Mouse (Mus musculus) cerebral cortex, adult 2 months (tissue): ENCODE results near the gene Atp6v1g2.

Experiments used
- WGBS: fragments of 180-500 bp; shearing (Covaris S2); methylation state at CpG from one replicate; pipeline ENCODE4 v1.1.7; 2018; 5-methylcytosine and 5-hydroxymethylcytosine counted together

Atp6v1g2 gene

GRCm38 (mm10) chr17:35236996-35237395, 3.5 kb downstream of the Atp6v1g2 start:
- WGBS = 32% methylated on average over 9 of the region's 9 CpGs

DNA sequence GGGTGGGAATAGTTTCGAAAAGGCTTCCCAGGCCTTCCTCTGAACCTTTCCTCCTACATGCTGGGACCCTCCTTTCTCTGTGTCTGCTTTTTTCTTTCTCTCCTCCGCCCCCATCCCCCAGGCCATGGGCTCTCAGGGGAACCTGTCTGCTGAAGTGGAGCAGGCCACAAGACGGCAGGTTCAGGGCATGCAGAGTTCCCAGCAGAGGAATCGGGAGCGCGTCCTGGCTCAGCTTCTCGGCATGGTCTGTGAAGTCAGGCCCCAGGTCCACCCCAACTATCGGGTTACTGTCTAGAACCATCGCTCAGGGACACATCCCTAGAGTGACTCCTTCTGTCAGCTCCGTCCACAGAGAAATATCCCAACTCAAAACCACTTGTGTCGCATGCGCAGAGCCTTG, 4.0 kb downstream of the Atp6v1g2 start:
- 86% methylated on average over 12 of the region's 12 CpGs for WGBS

GRCm38 (mm10) chr17:35239700-35240099, 6.2 kb downstream of the Atp6v1g2 start:
- 55% methylated on average over 5 of the region's 5 CpGs for WGBS

DNA sequence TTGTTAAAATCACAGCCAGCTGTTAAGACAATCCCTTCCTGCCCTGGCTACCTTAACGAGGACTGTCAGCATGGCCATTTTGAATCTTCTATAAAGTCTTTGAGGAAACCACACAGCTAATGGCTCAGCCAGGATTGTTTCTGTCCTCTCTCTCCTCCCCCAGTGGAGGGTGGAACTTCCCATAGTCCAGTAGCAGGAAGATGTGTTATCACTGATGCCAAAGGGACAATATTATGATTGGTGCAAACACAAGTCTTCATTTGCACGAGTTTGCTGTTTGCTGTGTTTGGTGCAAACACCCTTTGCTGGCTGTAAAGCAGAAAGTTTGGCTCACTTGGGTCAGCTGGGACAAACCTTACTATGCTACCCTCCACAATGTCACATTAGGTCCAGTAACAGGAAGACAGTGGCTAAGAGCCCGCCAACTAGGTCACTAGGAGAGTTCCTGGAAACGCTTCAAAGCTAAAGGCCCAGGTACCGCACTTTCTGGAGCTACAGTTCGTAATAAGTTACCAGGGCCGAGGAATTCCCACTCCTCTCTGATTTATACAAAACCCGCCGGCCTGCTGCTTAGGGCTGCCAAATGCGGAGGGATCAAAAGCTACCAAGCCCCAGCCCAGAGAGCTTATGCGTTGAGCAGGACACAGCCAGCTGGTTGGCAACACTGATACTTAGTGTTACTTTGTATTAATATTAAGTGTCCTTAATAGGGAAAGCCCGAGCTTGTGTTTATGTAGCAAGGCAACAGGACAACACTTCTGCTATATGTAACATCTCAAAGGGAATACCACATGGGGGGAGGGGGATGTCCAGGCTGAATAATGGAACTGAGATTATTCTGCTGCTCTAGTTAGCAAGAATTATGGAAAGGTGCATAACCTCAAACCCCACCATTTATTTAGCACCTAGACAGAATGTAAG, 7.2 kb downstream of the Atp6v1g2 start:
- 19% methylated on average over 12 of the region's 12 CpGs for WGBS

DNA sequence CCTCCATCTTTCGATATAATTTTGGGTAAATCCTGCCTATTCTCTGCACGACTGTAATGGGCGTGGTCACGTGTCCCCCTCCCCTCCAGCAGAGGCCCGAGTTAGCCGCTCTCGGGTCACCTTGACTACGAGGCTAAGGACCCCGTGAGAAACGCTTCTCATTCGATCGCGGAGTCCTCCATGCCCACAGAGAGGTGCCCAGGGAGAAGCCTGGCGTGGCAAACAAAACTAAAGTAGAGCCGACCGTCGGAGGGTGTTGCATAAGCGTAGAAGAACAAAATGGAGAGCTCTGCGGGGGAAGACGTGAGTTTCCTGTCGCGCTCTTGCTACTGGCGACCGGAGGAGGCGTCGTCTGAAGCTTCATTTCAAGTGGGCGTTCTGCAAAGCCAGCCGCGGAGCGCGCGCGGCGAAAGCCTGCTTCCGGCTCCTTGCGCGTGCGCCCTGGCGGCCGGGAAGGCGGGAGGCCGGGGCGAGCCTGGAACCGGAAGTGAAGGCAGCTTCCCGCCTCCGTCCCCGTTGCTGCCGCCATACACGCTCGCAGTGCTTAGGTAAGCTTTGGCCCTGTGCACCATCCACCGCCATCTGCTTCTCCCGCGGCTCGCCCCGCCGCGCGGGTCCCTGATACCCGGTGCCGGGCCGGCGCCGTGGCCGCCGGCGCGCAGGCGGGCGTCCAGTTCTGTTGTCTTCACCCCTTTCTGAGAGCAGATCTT, 8.0 kb downstream of the Atp6v1g2 start, which contains the start of gene Ddx39b:
Gene Ddx39b, plus strand, starts transcription at position 442 of the 710 bp plus-strand sequence.
- WGBS = under 1% methylated on average over 69 of the region's 69 CpGs

- under 1% methylated on average over 55 of the region's 55 CpGs for WGBS
These were observed 8.8 kb downstream of the Atp6v1g2 start for GRCm38 (mm10) chr17:35242015-35242941.

- WGBS = 2% methylated on average over 16 of the region's 16 CpGs
These were observed 9.6 kb downstream of the Atp6v1g2 start for GRCm38 (mm10) chr17:35243086-35243485.

DNA sequence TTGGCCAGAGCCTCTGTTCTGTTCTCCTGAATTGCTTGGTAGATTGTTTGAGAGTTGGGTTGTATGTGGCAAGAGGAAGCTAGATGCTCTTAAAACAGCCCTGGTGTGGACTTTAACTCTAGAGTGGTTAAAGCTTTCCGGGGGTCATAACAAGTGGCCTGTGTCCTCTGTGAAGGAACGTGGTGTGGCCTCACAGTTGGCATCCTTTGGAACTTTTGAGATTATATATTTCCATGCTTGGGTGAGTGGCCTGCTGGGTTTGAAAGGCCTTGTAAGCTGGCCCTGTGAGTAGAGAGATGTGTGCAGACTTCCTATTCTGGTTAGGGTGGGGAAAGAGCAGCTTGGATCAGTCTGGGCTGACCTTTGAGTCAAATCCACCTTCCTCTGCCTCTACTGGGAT, 11.5 kb downstream of the Atp6v1g2 start:
- 51% methylated on average over 2 of the region's 2 CpGs for WGBS

GRCm38 (mm10) chr17:35245731-35246623, 12.5 kb downstream of the Atp6v1g2 start:
- WGBS = 52% methylated on average over 15 of the region's 15 CpGs

DNA sequence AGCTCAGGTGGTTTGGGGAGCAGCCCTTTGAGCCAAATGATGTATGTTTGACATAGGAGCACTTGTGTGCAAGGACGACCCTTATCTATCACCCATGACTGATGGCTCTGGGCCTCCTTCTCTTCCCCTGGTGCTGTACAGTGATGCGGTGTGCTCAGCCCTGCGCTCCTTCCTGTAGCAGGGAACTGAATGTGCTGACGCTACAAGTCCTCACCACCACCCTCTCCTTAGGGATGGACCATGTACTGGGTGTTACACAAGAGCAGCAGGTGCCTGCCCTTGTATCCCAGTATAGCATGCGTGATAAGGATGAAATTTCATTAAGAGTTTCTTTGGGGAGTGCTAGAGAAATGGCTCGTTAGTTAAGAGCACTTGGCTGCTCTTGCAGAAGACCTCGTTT, 13.7 kb downstream of the Atp6v1g2 start:
- WGBS = 67% methylated on average over 7 of the region's 7 CpGs

DNA sequence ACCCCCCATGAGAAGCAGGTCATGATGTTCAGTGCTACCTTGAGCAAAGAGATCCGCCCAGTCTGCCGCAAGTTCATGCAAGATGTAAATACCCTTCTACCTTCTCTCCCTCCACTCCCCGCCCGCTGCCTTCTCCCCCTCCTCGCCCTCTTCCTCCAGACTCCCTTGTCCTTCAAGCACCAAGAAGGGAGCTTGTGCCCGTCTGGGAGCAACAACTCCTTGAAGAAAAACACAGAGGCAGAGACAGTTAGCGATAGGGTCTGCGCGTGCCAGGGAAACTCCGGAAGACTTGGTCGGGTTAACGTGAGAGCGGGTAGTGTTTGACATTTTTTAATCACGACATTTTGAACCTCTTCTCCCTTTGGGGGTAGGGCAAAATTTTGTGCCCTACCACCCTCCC, 15.5 kb downstream of the Atp6v1g2 start:
- WGBS = 79% methylated on average over 14 of the region's 14 CpGs

- 70% methylated on average over 19 of the region's 19 CpGs for WGBS
These were observed 16.2 kb downstream of the Atp6v1g2 start for GRCm38 (mm10) chr17:35249451-35250197.

GRCm38 (mm10) chr17:35250348-35251120, 17.1 kb downstream of the Atp6v1g2 start:
- WGBS = 84% methylated on average over 3 of the region's 3 CpGs

DNA sequence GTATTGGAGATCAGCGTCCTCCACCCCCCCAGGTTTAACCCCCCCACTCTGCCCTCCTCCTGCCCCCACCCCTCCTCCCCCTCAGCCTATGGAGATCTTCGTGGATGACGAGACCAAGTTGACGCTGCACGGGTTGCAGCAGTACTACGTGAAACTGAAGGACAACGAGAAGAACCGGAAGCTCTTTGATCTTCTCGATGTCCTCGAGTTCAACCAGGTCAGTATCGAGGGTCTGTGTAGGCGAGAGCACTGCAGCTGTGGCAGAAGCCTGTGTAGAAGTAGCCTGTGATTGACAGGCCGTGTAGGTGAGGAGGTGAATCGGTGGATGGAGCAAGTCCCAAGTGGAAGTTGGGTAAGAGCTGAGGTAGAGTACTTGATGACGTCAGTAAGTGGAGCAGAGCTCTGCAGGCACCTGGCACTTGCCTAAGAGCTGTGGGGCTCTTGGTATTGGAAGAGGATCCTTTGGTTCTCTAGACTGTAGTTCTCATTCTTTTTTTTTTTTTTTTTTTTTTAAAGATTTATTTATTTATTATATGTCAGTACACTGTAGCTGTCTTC, 17.8 kb downstream of the Atp6v1g2 start:
- WGBS = 70% methylated on average over 15 of the region's 15 CpGs

DNA sequence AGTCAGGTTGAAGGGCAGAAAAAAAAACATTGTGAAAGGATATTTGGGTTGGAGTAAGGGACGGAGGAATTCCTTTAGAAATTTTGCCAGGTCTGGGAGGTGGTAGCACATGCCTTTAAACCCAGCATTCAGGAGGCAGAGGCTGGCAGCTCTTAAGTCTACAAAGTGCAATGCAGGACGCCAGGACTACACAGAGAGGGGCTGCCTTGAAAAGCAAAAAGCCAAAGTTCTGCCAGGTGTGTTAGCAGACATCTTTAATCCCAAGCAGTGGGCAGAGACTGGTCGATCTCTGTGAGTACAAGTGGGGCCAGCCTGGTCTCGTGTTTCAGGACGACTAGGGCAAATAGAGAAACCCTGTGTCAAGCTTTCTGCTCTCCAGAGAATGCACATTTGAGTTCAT, 18.5 kb downstream of the Atp6v1g2 start:
- 81% methylated on average over 5 of the region's 5 CpGs for WGBS

- WGBS = 63% methylated on average over 18 of the region's 18 CpGs
These were observed 19.3 kb downstream of the Atp6v1g2 start for GRCm38 (mm10) chr17:35252619-35253292.

GRCm38 (mm10) chr17:35253293-35254093, 20.0 kb downstream of the Atp6v1g2 start:
- 78% methylated on average over 32 of the region's 32 CpGs for WGBS
